Mouse (Mus musculus) heart, embryonic 16.5 days (tissue): ENCODE results near the gene Ttc34. TPM values are rescaled to one million over a fixed set of nuclear protein-coding genes. Genes with fewer than 3 reads are reported as not detected.

Source experiments
- ATAC-seq: fragments of 200-750 bp; cut with Nextera tagmentation; replicated peaks from 2 replicates; pipeline ENCODE4 v1.8.0; 2017; ENCODE audit warnings: moderate number of reproducible peaks; ENCODE audit not compliant: insufficient read depth, low FRiP score; ENCODE audit errors: extremely low read depth
- H3K27ac ChIP-seq: fragments of 300-500 bp; sonication (generic); 2 replicates; pipeline ENCODE4 v1.5.1; 2014; ENCODE audit warnings: mild to moderate bottlenecking, low read length, control low read depth, moderate library complexity
- H3K27me3 ChIP-seq: fragments of 300-500 bp; sonication (generic); 2 replicates; pipeline ENCODE4 v1.6.1; 2014; ENCODE audit warnings: low read length, mixed read lengths; ENCODE audit not compliant: control insufficient read depth, insufficient read depth
- H3K36me3 ChIP-seq: fragments of 300-500 bp; sonication (generic); 2 replicates; pipeline ENCODE4 v1.6.1; 2014; ENCODE audit not compliant: control insufficient read depth, insufficient read depth
- H3K4me1 ChIP-seq: fragments of 300-500 bp; sonication (generic); 2 replicates; pipeline ENCODE4 v1.6.1; 2014; ENCODE audit warnings: low read length, mixed read lengths; ENCODE audit not compliant: control insufficient read depth, insufficient read depth
- H3K4me2 ChIP-seq: fragments of 300-500 bp; sonication (generic); 2 replicates; pipeline ENCODE4 v1.6.1; 2014; ENCODE audit warnings: low read depth, mild to moderate bottlenecking, control low read depth, low read length
- H3K4me3 ChIP-seq: fragments of 300-500 bp; sonication (generic); 2 replicates; pipeline ENCODE4 v1.5.1; 2014; ENCODE audit warnings: mild to moderate bottlenecking, control low read depth, low read length
- H3K9ac ChIP-seq: fragments of 300-500 bp; sonication (generic); 2 replicates; pipeline ENCODE4 v1.6.1; 2014; ENCODE audit warnings: low read length, control low read depth
- H3K9me3 ChIP-seq: fragments of 300-500 bp; sonication (generic); replicated peaks from 2 replicates; pipeline ENCODE4 v1.6.1; 2016; ENCODE audit warnings: low read length; ENCODE audit not compliant: control insufficient read depth
- WGBS: fragments of 180-500 bp; shearing (Covaris S2); extraction: QIAGEN DNeasy Blood & Tissue Kit; methylation state at CpG from one replicate; pipeline ENCODE4 v1.1.7; 2014; 5-methylcytosine and 5-hydroxymethylcytosine counted together
- polyA plus RNA-seq: library from polyadenylated mRNA; unstranded; fragments of >200 nt; fragmentation: Nextera tagmentation; extraction: Ambion mirVana; gene quantifications from 2 replicates; pipeline ENCODE4 v1.2.1, GENCODE M21; 2015

Gene Ttc34
- polyA plus RNA-seq, 1 experiment from 2014 or later = 0.12 TPM

- H3K4me1 ChIP-seq = 0 out of 2 replicates have a peak, but pooled peaks cover 3% of the 10 kb centered on the region
- H3K27ac ChIP-seq = no peak overlapping the region
- H3K4me3 ChIP-seq = no peak overlapping the region
- no peaks in the 10 kb centered on the region for H3K9me3 ChIP-seq
- 51% methylated on average over 2 of the region's 2 CpGs for WGBS
- H3K9ac ChIP-seq = no peak overlapping the region
- no peaks in the 10 kb centered on the region for H3K27me3 ChIP-seq
- ATAC-seq = no peak
- no peak overlapping the region for H3K4me2 ChIP-seq
- no peaks in the 10 kb centered on the region for H3K36me3 ChIP-seq
Observed at GRCm38 (mm10) chr4:154911644-154912043, 74.4 kb downstream of the Ttc34 start.

- no peaks in the 10 kb centered on the region for H3K27me3 ChIP-seq
- no peaks in the 10 kb centered on the region for H3K36me3 ChIP-seq
- no peaks in the 10 kb centered on the region for H3K4me1 ChIP-seq
- H3K27ac ChIP-seq = no peak overlapping the region
- no peak overlapping the region for H3K4me3 ChIP-seq
- no peak overlapping the region for H3K4me2 ChIP-seq
- H3K9ac ChIP-seq = no peak overlapping the region
- no peaks in the 10 kb centered on the region for H3K9me3 ChIP-seq
- no peak for ATAC-seq
- WGBS = 94% methylated on average over 3 of the region's 3 CpGs
Observed at GRCm38 (mm10) chr4:154913845-154914244, 76.6 kb downstream of the Ttc34 start.

- no peak overlapping the region for H3K4me3 ChIP-seq
- H3K4me1 ChIP-seq = no peaks in the 10 kb centered on the region
- WGBS = 88% methylated on average over 4 of the region's 4 CpGs
- H3K36me3 ChIP-seq = no peaks in the 10 kb centered on the region
- no peaks in the 10 kb centered on the region for H3K27me3 ChIP-seq
- H3K9me3 ChIP-seq = no peaks in the 10 kb centered on the region
- no peak for ATAC-seq
- H3K9ac ChIP-seq = no peak overlapping the region
- no peak overlapping the region for H3K4me2 ChIP-seq
- H3K27ac ChIP-seq = no peak overlapping the region
Observed at GRCm38 (mm10) chr4:154914252-154914651, 77.0 kb downstream of the Ttc34 start.

- H3K9ac ChIP-seq = no peak overlapping the region
- H3K4me2 ChIP-seq = no peak overlapping the region
- 75% methylated on average over 3 of the region's 3 CpGs for whole genome bisulfite sequencing
Observed at GRCm38 (mm10) chr4:154914707-154915106, 77.4 kb downstream of the Ttc34 start.

GRCm38 (mm10) chr4:154915286-154915685 is 78.0 kb downstream of the Ttc34 start:
- Histone ChIP-seq H3K4me2 (no peak overlapping the region), H3K4me3 (no peak overlapping the region), H3K27ac (no peak overlapping the region), H3K36me3 (no peaks in the 10 kb centered on the region), H3K9me3 (no peaks in the 10 kb centered on the region), H3K9ac (no peak overlapping the region), H3K4me1 (no peaks in the 10 kb centered on the region), H3K27me3 (no peaks in the 10 kb centered on the region)
- 57% methylated on average over 10 of the region's 10 CpGs for WGBS
- ATAC-seq = no peak

More at GRCm38 (mm10) chr4:154914707-154915106, 77.4 kb downstream of the Ttc34 start:
- Histone ChIP-seq H3K27me3 (no peaks in the 10 kb centered on the region), H3K9me3 (no peaks in the 10 kb centered on the region), H3K36me3 (no peaks in the 10 kb centered on the region), H3K4me1 (no peaks in the 10 kb centered on the region), H3K27ac (no peak overlapping the region), H3K4me3 (no peak overlapping the region)
- ATAC-seq = no peak

GRCm38 (mm10) chr4:154916662-154917061 is 79.4 kb downstream of the Ttc34 start:
- Histone ChIP-seq H3K4me2 (no peak overlapping the region), H3K4me1 (no peaks in the 10 kb centered on the region), H3K36me3 (no peaks in the 10 kb centered on the region), H3K27me3 (no peaks in the 10 kb centered on the region), H3K9me3 (no peaks in the 10 kb centered on the region), H3K4me3 (no peak overlapping the region), H3K27ac (no peak overlapping the region), H3K9ac (no peak overlapping the region)
- 71% methylated on average over 4 of the region's 4 CpGs for WGBS
- no peak for ATAC-seq

Other genes starting within 250 kb of the Ttc34 start
- gene Prdm16, start 200.6 kb upstream of the Ttc34 start, polyA plus RNA-seq = 18.2 and 21.9 TPM in 2 replicates
- gene Actrt2, start 169.6 kb upstream of the Ttc34 start, polyA plus RNA-seq = not detected in 2 replicates
- gene Mmel1, start 32.1 kb downstream of the Ttc34 start, polyA plus RNA-seq = 0.24 and 0.42 TPM in 2 replicates
- 58.9 and 62.9 TPM in 2 replicates for gene Fam213b, start 61.7 kb downstream of the Ttc34 start, polyA plus RNA-seq
- gene Tnfrsf14, start 91.1 kb downstream of the Ttc34 start, polyA plus RNA-seq = 1.3 and 1.8 TPM in 2 replicates
- 0.29 and 0.34 TPM in 2 replicates for gene Hes5, start 123.5 kb downstream of the Ttc34 start, polyA plus RNA-seq
- gene Pank4, start 126.7 kb downstream of the Ttc34 start, polyA plus RNA-seq = 44.2 and 47.2 TPM in 2 replicates
- gene Plch2, start 219.3 kb downstream of the Ttc34 start, polyA plus RNA-seq = 1.0 and 1.4 TPM in 2 replicates
- gene Pex10, start 229.6 kb downstream of the Ttc34 start, polyA plus RNA-seq = 17.3 and 18.0 TPM in 2 replicates
- 116 and 138 TPM in 2 replicates for gene Rer1, start 248.9 kb downstream of the Ttc34 start, polyA plus RNA-seq
- 1.8 and 3.0 TPM in 2 replicates for gene Morn1, start 249.1 kb downstream of the Ttc34 start, polyA plus RNA-seq